Mouse (Mus musculus): Measurements from ENCODE around the gene Apbb2. TPM values are rescaled to one million over a fixed set of nuclear protein-coding genes. Genes with fewer than 3 reads are reported as not detected.

The Apbb2 gene
- total and polyA plus RNA-seq, 3 experiments: 26.7 to 40.0 (median 39.9) TPM

DNA sequence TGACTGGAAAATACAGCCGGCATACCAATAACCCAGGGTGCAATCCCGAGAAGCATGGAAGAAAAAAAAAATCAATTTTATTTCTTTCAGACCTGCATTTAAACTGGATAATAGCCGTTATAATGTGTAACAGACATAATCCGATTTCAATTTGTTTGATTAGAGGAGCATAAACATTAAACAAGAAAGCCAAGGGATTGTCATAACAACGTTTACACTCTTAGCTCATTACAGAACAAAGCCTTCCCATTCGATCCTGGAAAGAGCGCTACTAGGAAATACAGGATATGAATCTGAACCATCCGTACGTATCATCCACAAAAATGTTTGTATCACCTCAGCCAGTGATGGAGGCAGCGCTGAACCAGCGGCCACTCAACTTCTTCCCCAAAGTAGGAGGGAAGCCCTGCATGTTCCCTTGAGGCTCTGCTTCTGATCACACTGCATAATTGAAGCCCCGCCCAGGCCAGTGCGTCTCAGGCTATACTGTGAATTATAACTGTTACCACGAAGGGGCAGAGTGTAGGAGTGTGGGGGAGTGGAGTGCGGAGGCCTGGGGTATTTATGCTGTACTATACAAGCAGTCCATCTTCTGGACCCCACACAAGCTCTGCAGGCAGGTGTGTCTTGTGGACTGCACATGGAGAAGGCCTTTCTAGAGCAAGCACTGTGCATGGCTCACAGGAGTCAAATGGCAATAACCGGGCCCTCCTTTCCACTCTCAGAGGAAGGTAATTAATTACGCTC is 278.1 kb downstream of the Apbb2 start:
- intact Hi-C loops (cut with DNase I): no loop called here
- Histone ChIP-seq H3K4me3 (no peak overlapping the region), H3K27ac (no peak overlapping the region), H3K9ac (ENCODE audit: low read depth, low read length) (no peak overlapping the region), H3K36me3 (ENCODE audit: control insufficient read depth, insufficient read depth, low read length) (no peaks in the 10 kb centered on the region), H3K79me2 (replicated peaks; ENCODE audit: control insufficient read depth, insufficient read depth, low read length) (0 out of 2 replicates have a peak, but pooled peaks cover 2% of the 10 kb centered on the region), H3K27me3 (ENCODE audit: control insufficient read depth, insufficient read depth, low read length) (no peaks in the 10 kb centered on the region), H3K4me1 (ENCODE audit: control insufficient read depth, insufficient read depth, low read length) (peaks cover 4% of the 10 kb centered on the region)
- WGBS: 79% methylated on average over 17 of the region's 17 CpGs
- no peak for TF ChIP-seq POLR2A (IDR thresholded peaks at IDR 0.05; ENCODE audit: insufficient read depth, low read depth, low read length)
- no peak for TF ChIP-seq EP300 (IDR thresholded peaks at IDR 0.05; ENCODE audit: insufficient read depth, low read depth, low read length)
- TF ChIP-seq CTCF (IDR thresholded peaks at IDR 0.05): no peak
- no peak for DNase-seq

DNA sequence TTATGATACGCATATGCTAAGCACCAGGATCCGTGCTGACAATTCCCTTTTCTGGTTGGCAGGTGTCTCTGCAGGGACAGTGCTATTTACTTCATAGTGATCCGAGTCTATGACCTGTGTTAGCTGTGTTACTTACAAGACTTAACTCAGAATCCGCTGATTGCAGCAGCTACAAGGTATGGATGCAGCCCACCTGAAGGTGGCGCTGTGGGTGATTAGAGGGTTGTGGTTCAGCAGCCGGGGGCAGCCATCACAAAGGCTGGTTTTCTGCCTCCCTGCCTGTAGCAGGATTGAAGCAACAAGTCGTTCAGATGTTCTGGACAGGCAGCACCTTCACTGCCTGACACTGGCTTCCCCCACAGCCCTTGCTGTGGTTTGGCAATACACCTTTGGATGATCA is 280.0 kb downstream of the Apbb2 start:
- 45% methylated on average over 7 of the region's 7 CpGs for WGBS
- no peak overlapping the region for H3K4me3 ChIP-seq
- TF ChIP-seq CTCF (IDR thresholded peaks at IDR 0.05) (peak; percentile 63), EP300 (IDR thresholded peaks at IDR 0.05; ENCODE audit: insufficient read depth, low read depth, low read length) (no peak)
- no peak for DNase-seq
- H3K27ac ChIP-seq: no peak overlapping the region
- no peak overlapping the region for H3K9ac ChIP-seq (ENCODE audit: low read depth, low read length)
- H3K36me3 ChIP-seq (ENCODE audit: control insufficient read depth, insufficient read depth, low read length): no peaks in the 10 kb centered on the region
- no peaks in the 10 kb centered on the region for H3K27me3 ChIP-seq (ENCODE audit: control insufficient read depth, insufficient read depth, low read length)
- H3K79me2 ChIP-seq (replicated peaks; ENCODE audit: control insufficient read depth, insufficient read depth, low read length): 0 out of 2 replicates have a peak, but pooled peaks cover 2% of the 10 kb centered on the region
- peaks cover 4% of the 10 kb centered on the region for H3K4me1 ChIP-seq (ENCODE audit: control insufficient read depth, insufficient read depth, low read length)
- intact Hi-C loops (cut with DNase I): no loop called here

GRCm38 (mm10) chr5:66337969-66338345 is 280.6 kb downstream of the Apbb2 start:
- peak overlapping the region; percentile 40; the same call in 1 of the 2 replicates for H3K4me3 ChIP-seq
- no peaks in the 10 kb centered on the region for H3K27me3 ChIP-seq (ENCODE audit: control insufficient read depth, insufficient read depth, low read length)
- peak overlapping the region; percentile 49; the same call in 1 of the 2 replicates for H3K27ac ChIP-seq
- peak overlapping the region; percentile 37 for H3K9ac ChIP-seq (ENCODE audit: low read depth, low read length)
- TF ChIP-seq POLR2A (IDR thresholded peaks at IDR 0.05; ENCODE audit: insufficient read depth, low read depth, low read length): 0 out of 2 replicates have a peak, but pooled peaks have one; percentile 19
- no peak for TF ChIP-seq EP300 (IDR thresholded peaks at IDR 0.05; ENCODE audit: insufficient read depth, low read depth, low read length)
- TF ChIP-seq CTCF (IDR thresholded peaks at IDR 0.05): no peak
- peaks cover 4% of the 10 kb centered on the region for H3K4me1 ChIP-seq (ENCODE audit: control insufficient read depth, insufficient read depth, low read length)
- intact Hi-C loops (cut with DNase I): no loop called here
- 17% methylated on average over 6 of the region's 6 CpGs for WGBS
- peak; percentile 55 to 73 for DNase-seq
- no peaks in the 10 kb centered on the region for H3K36me3 ChIP-seq (ENCODE audit: control insufficient read depth, insufficient read depth, low read length)
- H3K79me2 ChIP-seq (replicated peaks; ENCODE audit: control insufficient read depth, insufficient read depth, low read length): 0 out of 2 replicates have a peak, but pooled peaks cover 2% of the 10 kb centered on the region

GRCm38 (mm10) chr5:66337025-66337968 is 281.3 kb downstream of the Apbb2 start:
- TF ChIP-seq EP300 (IDR thresholded peaks at IDR 0.05; ENCODE audit: insufficient read depth, low read depth, low read length) (no peak), POLR2A (IDR thresholded peaks at IDR 0.05; ENCODE audit: insufficient read depth, low read depth, low read length) (no peak), CTCF (IDR thresholded peaks at IDR 0.05) (no peak)
- Histone ChIP-seq H3K79me2 (replicated peaks; ENCODE audit: control insufficient read depth, insufficient read depth, low read length) (0 out of 2 replicates have a peak, but pooled peaks cover 2% of the 10 kb centered on the region), H3K27ac (peak overlapping the region; percentile 49), H3K9ac (ENCODE audit: low read depth, low read length) (peak overlapping the region; percentile 37), H3K4me3 (peak overlapping the region; percentile 40), H3K4me1 (ENCODE audit: control insufficient read depth, insufficient read depth, low read length) (peaks cover 4% of the 10 kb centered on the region), H3K36me3 (ENCODE audit: control insufficient read depth, insufficient read depth, low read length) (no peaks in the 10 kb centered on the region), H3K27me3 (ENCODE audit: control insufficient read depth, insufficient read depth, low read length) (no peaks in the 10 kb centered on the region)
- 32% methylated on average over 38 of the region's 38 CpGs for WGBS
- intact Hi-C loops (cut with DNase I): no loop called here
- peak; percentile 70 to 74 for DNase-seq

GRCm38 (mm10) chr5:66330806-66331205 is 287.8 kb downstream of the Apbb2 start:
- Histone ChIP-seq H3K27me3 (ENCODE audit: control insufficient read depth, insufficient read depth, low read length) (no peaks in the 10 kb centered on the region), H3K9ac (ENCODE audit: low read depth, low read length) (no peak overlapping the region), H3K79me2 (replicated peaks; ENCODE audit: control insufficient read depth, insufficient read depth, low read length) (no peaks in the 10 kb centered on the region), H3K4me1 (ENCODE audit: control insufficient read depth, insufficient read depth, low read length) (peaks cover under 1% of the 10 kb centered on the region; the same call in 1 of the 2 replicates), H3K4me3 (no peak overlapping the region), H3K36me3 (ENCODE audit: control insufficient read depth, insufficient read depth, low read length) (no peaks in the 10 kb centered on the region), H3K27ac (no peak overlapping the region)
- TF ChIP-seq CTCF (IDR thresholded peaks at IDR 0.05) (no peak), POLR2A (IDR thresholded peaks at IDR 0.05; ENCODE audit: insufficient read depth, low read depth, low read length) (no peak), EP300 (IDR thresholded peaks at IDR 0.05; ENCODE audit: insufficient read depth, low read depth, low read length) (no peak)
- no peak for DNase-seq
- WGBS: 91% methylated on average over 6 of the region's 6 CpGs
- intact Hi-C loops (cut with DNase I): no loop called here
